Mouse (Mus musculus): ENCODE data around the gene Sh3tc1. TPM values are rescaled to one million over a fixed set of nuclear protein-coding genes. Genes with fewer than 3 reads are reported as not detected.

The Sh3tc1 gene
- polyA plus RNA-seq, 1 experiment from 2014 or later = 2.9 TPM

GRCm38 (mm10) chr5:35733523-35733922 is 6.3 kb downstream of the Sh3tc1 start:
- Histone ChIP-seq H3K9ac (replicated peaks; ENCODE audit: low read depth, low read length) (no peak overlapping the region), H3K36me3 (ENCODE audit: control insufficient read depth, insufficient read depth, low read length) (no peaks in the 10 kb centered on the region), H3K4me3 (ENCODE audit: low read depth, low read length) (no peak overlapping the region), H3K27ac (ENCODE audit: low read length) (no peak overlapping the region), H3K4me2 (replicated peaks; ENCODE audit: low read depth, low read length) (no peak overlapping the region), H3K9me3 (ENCODE audit: control insufficient read depth, low read depth, low read length) (no peaks in the 10 kb centered on the region), H3K27me3 (ENCODE audit: control insufficient read depth, insufficient read depth, low read length) (no peaks in the 10 kb centered on the region), H3K4me1 (ENCODE audit: control insufficient read depth, insufficient read depth, low read length) (no peaks in the 10 kb centered on the region; the same call in 1 of the 2 replicates)
- WGBS = 71% methylated on average over 2 of the region's 2 CpGs
- ATAC-seq (ENCODE audit: insufficient number of reproducible peaks, insufficient read depth, low FRiP score, low read depth) = no peak

GRCm38 (mm10) chr5:35731006-35731405 is 8.8 kb downstream of the Sh3tc1 start:
- no peak overlapping the region for H3K4me3 ChIP-seq (ENCODE audit: low read depth, low read length)
- H3K9me3 ChIP-seq (ENCODE audit: control insufficient read depth, low read depth, low read length) = no peaks in the 10 kb centered on the region
- no peaks in the 10 kb centered on the region for H3K36me3 ChIP-seq (ENCODE audit: control insufficient read depth, insufficient read depth, low read length)
- no peak for ATAC-seq (ENCODE audit: insufficient number of reproducible peaks, insufficient read depth, low FRiP score, low read depth)
- no peak overlapping the region for H3K4me2 ChIP-seq (replicated peaks; ENCODE audit: low read depth, low read length)
- H3K27me3 ChIP-seq (ENCODE audit: control insufficient read depth, insufficient read depth, low read length) = no peaks in the 10 kb centered on the region
- no peak overlapping the region for H3K27ac ChIP-seq (ENCODE audit: low read length)
- no peak overlapping the region for H3K9ac ChIP-seq (replicated peaks; ENCODE audit: low read depth, low read length)
- no peaks in the 10 kb centered on the region; the same call in 1 of the 2 replicates for H3K4me1 ChIP-seq (ENCODE audit: control insufficient read depth, insufficient read depth, low read length)
- 93% methylated on average over 4 of the region's 4 CpGs for WGBS

- no peaks in the 10 kb centered on the region for H3K27me3 ChIP-seq (ENCODE audit: control insufficient read depth, insufficient read depth, low read length)
- WGBS = 78% methylated on average over 1 of the region's 1 CpGs
- ATAC-seq (ENCODE audit: insufficient number of reproducible peaks, insufficient read depth, low FRiP score, low read depth) = no peak
- no peaks in the 10 kb centered on the region for H3K36me3 ChIP-seq (ENCODE audit: control insufficient read depth, insufficient read depth, low read length)
- no peak overlapping the region for H3K27ac ChIP-seq (ENCODE audit: low read length)
- no peak overlapping the region for H3K4me3 ChIP-seq (ENCODE audit: low read depth, low read length)
- H3K9ac ChIP-seq (replicated peaks; ENCODE audit: low read depth, low read length) = no peak overlapping the region
- H3K4me1 ChIP-seq (ENCODE audit: control insufficient read depth, insufficient read depth, low read length) = no peaks in the 10 kb centered on the region; the same call in 1 of the 2 replicates
- H3K9me3 ChIP-seq (ENCODE audit: control insufficient read depth, low read depth, low read length) = no peaks in the 10 kb centered on the region
- H3K4me2 ChIP-seq (replicated peaks; ENCODE audit: low read depth, low read length) = no peak overlapping the region
Observed at GRCm38 (mm10) chr5:35730552-35730951, 9.2 kb downstream of the Sh3tc1 start.

- no peaks in the 10 kb centered on the region for H3K9me3 ChIP-seq (ENCODE audit: control insufficient read depth, low read depth, low read length)
- no peak overlapping the region for H3K4me3 ChIP-seq (ENCODE audit: low read depth, low read length)
- no peaks in the 10 kb centered on the region for H3K27me3 ChIP-seq (ENCODE audit: control insufficient read depth, insufficient read depth, low read length)
- ATAC-seq (ENCODE audit: insufficient number of reproducible peaks, insufficient read depth, low FRiP score, low read depth) = no peak
- no peaks in the 10 kb centered on the region for H3K36me3 ChIP-seq (ENCODE audit: control insufficient read depth, insufficient read depth, low read length)
- no peak overlapping the region for H3K4me2 ChIP-seq (replicated peaks; ENCODE audit: low read depth, low read length)
- H3K9ac ChIP-seq (replicated peaks; ENCODE audit: low read depth, low read length) = no peak overlapping the region
- peak overlapping the region; percentile 69; the same call in 1 of the 2 replicates for H3K27ac ChIP-seq (ENCODE audit: low read length)
- 70% methylated on average over 3 of the region's 3 CpGs for WGBS
- no peaks in the 10 kb centered on the region; the same call in 1 of the 2 replicates for H3K4me1 ChIP-seq (ENCODE audit: control insufficient read depth, insufficient read depth, low read length)
Observed at GRCm38 (mm10) chr5:35729844-35730243, 9.9 kb downstream of the Sh3tc1 start.

GRCm38 (mm10) chr5:35728957-35729460 is 10.8 kb downstream of the Sh3tc1 start:
- H3K9me3 ChIP-seq (ENCODE audit: control insufficient read depth, low read depth, low read length) = no peaks in the 10 kb centered on the region
- ATAC-seq (ENCODE audit: insufficient number of reproducible peaks, insufficient read depth, low FRiP score, low read depth) = peak; percentile 66; the same call in 1 of the 2 replicates
- H3K4me2 ChIP-seq (replicated peaks; ENCODE audit: low read depth, low read length) = no peak overlapping the region
- 41% methylated on average over 11 of the region's 11 CpGs for WGBS
- H3K9ac ChIP-seq (replicated peaks; ENCODE audit: low read depth, low read length) = no peak overlapping the region
- peak overlapping the region; percentile 69; the same call in 1 of the 2 replicates for H3K27ac ChIP-seq (ENCODE audit: low read length)
- no peaks in the 10 kb centered on the region for H3K36me3 ChIP-seq (ENCODE audit: control insufficient read depth, insufficient read depth, low read length)
- no peaks in the 10 kb centered on the region for H3K27me3 ChIP-seq (ENCODE audit: control insufficient read depth, insufficient read depth, low read length)
- H3K4me1 ChIP-seq (ENCODE audit: control insufficient read depth, insufficient read depth, low read length) = no peaks in the 10 kb centered on the region; the same call in 1 of the 2 replicates
- H3K4me3 ChIP-seq (ENCODE audit: low read depth, low read length) = peak overlapping the region; percentile 6; the same call in 1 of the 2 replicates

- Histone ChIP-seq H3K9ac (replicated peaks; ENCODE audit: low read depth, low read length) (no peak overlapping the region), H3K4me2 (replicated peaks; ENCODE audit: low read depth, low read length) (peak overlapping the region; percentile 15; the same call in 1 of the 2 replicates), H3K4me3 (ENCODE audit: low read depth, low read length) (peak overlapping the region; percentile 6; the same call in 1 of the 2 replicates), H3K4me1 (ENCODE audit: control insufficient read depth, insufficient read depth, low read length) (no peaks in the 10 kb centered on the region; the same call in 1 of the 2 replicates), H3K9me3 (ENCODE audit: control insufficient read depth, low read depth, low read length) (no peaks in the 10 kb centered on the region), H3K27ac (ENCODE audit: low read length) (peak overlapping the region; percentile 69; the same call in 1 of the 2 replicates), H3K36me3 (ENCODE audit: control insufficient read depth, insufficient read depth, low read length) (no peaks in the 10 kb centered on the region), H3K27me3 (ENCODE audit: control insufficient read depth, insufficient read depth, low read length) (no peaks in the 10 kb centered on the region)
- WGBS = 80% methylated on average over 12 of the region's 12 CpGs
- 0 out of 2 replicates have a peak, but pooled peaks have one; percentile 25 for ATAC-seq (ENCODE audit: insufficient number of reproducible peaks, insufficient read depth, low FRiP score, low read depth)
Observed at GRCm38 (mm10) chr5:35728344-35728956, 11.3 kb downstream of the Sh3tc1 start.

GRCm38 (mm10) chr5:35727447-35727846 is 12.3 kb downstream of the Sh3tc1 start:
- no peaks in the 10 kb centered on the region for H3K27me3 ChIP-seq (ENCODE audit: control insufficient read depth, insufficient read depth, low read length)
- no peak overlapping the region for H3K27ac ChIP-seq (ENCODE audit: low read length)
- H3K4me1 ChIP-seq (ENCODE audit: control insufficient read depth, insufficient read depth, low read length) = no peaks in the 10 kb centered on the region; the same call in 1 of the 2 replicates
- no peak overlapping the region for H3K9ac ChIP-seq (replicated peaks; ENCODE audit: low read depth, low read length)
- H3K4me2 ChIP-seq (replicated peaks; ENCODE audit: low read depth, low read length) = no peak overlapping the region; the same call in 1 of the 2 replicates
- no peaks in the 10 kb centered on the region for H3K9me3 ChIP-seq (ENCODE audit: control insufficient read depth, low read depth, low read length)
- no peaks in the 10 kb centered on the region for H3K36me3 ChIP-seq (ENCODE audit: control insufficient read depth, insufficient read depth, low read length)
- no peak for ATAC-seq (ENCODE audit: insufficient number of reproducible peaks, insufficient read depth, low FRiP score, low read depth)
- WGBS = 90% methylated on average over 5 of the region's 5 CpGs
- no peak overlapping the region for H3K4me3 ChIP-seq (ENCODE audit: low read depth, low read length)

GRCm38 (mm10) chr5:35725840-35726239 is 13.9 kb downstream of the Sh3tc1 start:
- no peak overlapping the region for H3K9ac ChIP-seq (replicated peaks; ENCODE audit: low read depth, low read length)
- ATAC-seq (ENCODE audit: insufficient number of reproducible peaks, insufficient read depth, low FRiP score, low read depth) = no peak
- no peak overlapping the region for H3K27ac ChIP-seq (ENCODE audit: low read length)
- no peaks in the 10 kb centered on the region for H3K27me3 ChIP-seq (ENCODE audit: control insufficient read depth, insufficient read depth, low read length)
- no peaks in the 10 kb centered on the region; the same call in 1 of the 2 replicates for H3K4me1 ChIP-seq (ENCODE audit: control insufficient read depth, insufficient read depth, low read length)
- 83% methylated on average over 3 of the region's 3 CpGs for WGBS
- H3K9me3 ChIP-seq (ENCODE audit: control insufficient read depth, low read depth, low read length) = no peaks in the 10 kb centered on the region
- no peak overlapping the region for H3K4me3 ChIP-seq (ENCODE audit: low read depth, low read length)
- H3K36me3 ChIP-seq (ENCODE audit: control insufficient read depth, insufficient read depth, low read length) = no peaks in the 10 kb centered on the region
- H3K4me2 ChIP-seq (replicated peaks; ENCODE audit: low read depth, low read length) = no peak overlapping the region

All from stomach, embryonic 14.5 days (tissue).